Mouse (Mus musculus): ENCODE results near the gene Galnt2.

The Galnt2 gene

GRCm38 (mm10) chr8:124371410-124372123 lies 140.4 kb downstream of the Galnt2 start:
- no peak for DNase-seq (ENCODE audit: low spot score in 2 of 2)

GRCm38 (mm10) chr8:124373753-124374152 lies 142.6 kb downstream of the Galnt2 start:
- DNase-seq (ENCODE audit: low spot score in 2 of 2), result no peak

GRCm38 (mm10) chr8:124375168-124375567 lies 144.0 kb downstream of the Galnt2 start:
- no peak for DNase-seq (ENCODE audit: low spot score in 2 of 2)

DNA sequence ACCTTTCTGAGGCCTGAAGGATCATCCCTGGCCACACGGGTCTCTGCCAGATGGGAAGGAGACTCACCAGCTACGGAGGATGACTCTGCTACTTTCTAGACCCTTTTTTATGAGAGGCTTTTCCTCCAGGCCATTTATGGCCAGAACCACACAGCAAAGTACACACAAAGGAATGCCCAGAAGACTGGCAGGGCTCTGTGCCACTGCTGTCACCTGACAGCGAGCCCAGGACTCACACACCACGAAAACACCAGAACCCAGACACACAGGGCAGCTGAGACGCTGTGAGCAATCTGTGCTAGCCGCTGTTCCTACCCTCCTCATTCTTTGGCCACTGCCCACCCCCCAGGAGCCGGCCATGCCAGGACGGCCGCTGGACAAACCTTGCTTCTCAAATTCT lies 144.5 kb downstream of the Galnt2 start:
- DNase-seq (ENCODE audit: low spot score in 2 of 2), result no peak

GRCm38 (mm10) chr8:124376406-124376805 lies 145.2 kb downstream of the Galnt2 start:
- no peak for DNase-seq (ENCODE audit: low spot score in 2 of 2)

- DNase-seq (ENCODE audit: low spot score in 2 of 2), result no peak
Observed at GRCm38 (mm10) chr8:124379289-124379688, 148.1 kb downstream of the Galnt2 start.

DNA sequence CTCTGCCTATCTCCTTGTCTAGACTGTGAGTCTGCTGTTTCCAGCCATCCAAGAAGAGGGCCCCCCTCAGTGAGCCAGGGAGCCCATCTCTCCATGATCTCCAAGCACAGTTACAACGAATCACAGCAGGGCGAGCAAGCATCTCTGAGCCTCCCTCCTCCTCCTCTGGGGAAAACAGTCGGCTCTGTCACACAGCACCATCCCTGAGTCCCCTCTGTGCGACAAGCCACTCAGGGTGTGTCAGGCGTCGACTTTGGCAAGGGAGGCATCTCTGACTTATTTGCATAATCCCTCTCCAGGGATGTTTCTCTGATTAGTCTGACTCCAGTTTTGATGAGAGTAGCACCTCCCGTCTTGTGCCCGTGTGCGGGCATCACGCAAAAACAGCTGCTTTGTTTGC lies 151.0 kb downstream of the Galnt2 start:
- DNase-seq (ENCODE audit: low spot score in 2 of 2), result no peak

DNA sequence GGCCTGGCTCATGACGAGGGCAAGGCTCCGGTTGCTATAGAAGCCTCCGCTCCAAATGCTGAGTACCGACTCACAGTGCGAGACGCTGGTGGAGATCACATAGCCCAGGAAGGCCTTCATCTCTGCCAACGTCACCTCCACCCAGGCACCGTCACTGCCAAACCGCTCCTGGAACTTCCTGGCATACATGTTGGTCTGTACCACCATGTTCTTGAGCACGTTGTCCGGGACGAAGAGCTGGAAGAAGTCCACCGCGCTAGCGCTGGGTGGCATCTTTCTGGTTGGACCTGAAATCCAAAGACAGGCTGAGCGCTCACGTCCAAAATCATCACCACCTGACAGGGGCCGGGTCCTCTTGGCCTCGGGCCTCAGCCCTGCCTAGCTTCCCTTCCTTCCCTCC lies 153.1 kb downstream of the Galnt2 start:
- no peak for DNase-seq (ENCODE audit: low spot score in 2 of 2)

GRCm38 (mm10) chr8:124386225-124386899 lies 155.2 kb downstream of the Galnt2 start:
- no peak for DNase-seq (ENCODE audit: low spot score in 2 of 2)

- DNase-seq (ENCODE audit: low spot score in 2 of 2), result no peak
Observed at GRCm38 (mm10) chr8:124389495-124389894, 158.3 kb downstream of the Galnt2 start.

DNA sequence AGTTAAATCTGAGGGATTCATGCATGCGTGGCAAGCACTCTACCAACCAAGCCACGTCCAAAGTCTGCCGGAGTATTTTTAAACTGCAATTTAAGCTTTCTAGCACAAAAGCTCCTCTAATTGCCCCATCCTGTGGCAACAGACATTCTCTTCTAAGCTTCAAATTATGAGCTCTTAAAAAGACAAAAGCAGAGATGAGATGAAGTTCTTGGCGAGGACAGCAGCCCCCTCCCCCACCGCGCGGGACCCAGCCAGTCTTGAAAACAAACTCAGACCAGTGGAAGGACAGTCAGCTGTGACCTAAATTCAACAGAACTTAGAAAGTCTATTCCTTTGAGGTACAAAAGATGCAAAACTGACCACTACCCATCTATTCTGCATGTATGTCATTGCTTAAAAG lies 160.0 kb downstream of the Galnt2 start:
- DNase-seq (ENCODE audit: low spot score in 2 of 2), result no peak

DNA sequence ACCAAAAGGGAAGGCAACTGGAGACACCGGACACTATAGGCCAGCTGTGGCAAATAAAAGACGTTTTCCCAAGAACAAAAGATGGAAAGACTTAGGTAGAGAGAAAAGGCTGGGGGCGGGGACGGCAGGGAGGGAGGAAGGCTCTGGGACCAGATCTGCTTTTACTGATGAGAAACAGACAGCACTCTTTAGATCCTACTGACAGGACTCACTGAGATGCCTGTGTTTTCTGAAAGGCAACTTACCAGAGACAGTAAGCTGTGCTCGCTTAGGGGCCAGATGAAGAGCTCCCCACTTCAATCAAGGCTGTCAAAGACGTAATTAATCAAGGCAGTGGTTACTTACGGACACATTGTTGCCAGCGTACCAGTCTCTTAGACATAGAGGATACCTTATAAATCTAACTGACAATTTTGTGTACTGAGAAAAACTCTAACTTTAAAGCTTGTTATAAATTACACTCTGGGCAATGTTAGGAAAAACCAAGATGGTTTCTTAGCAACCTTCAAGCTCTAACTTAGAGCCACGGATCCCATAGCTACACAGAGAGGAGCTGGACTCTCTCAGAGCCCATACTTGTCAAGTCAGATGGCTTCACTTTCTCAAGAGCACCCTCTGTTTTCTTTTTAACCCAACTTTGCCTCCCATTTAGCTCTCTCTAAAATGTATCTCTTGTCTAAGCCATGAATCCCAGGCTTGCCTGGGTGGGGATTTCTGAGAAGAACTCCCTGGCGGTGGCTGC lies 161.3 kb downstream of the Galnt2 start:
- DNase-seq (ENCODE audit: low spot score in 2 of 2), result no peak

GRCm38 (mm10) chr8:124393013-124393412 lies 161.8 kb downstream of the Galnt2 start:
- DNase-seq (ENCODE audit: low spot score in 2 of 2), result no peak

- no peak for DNase-seq (ENCODE audit: low spot score in 2 of 2)
Observed at GRCm38 (mm10) chr8:124393927-124394326, 162.7 kb downstream of the Galnt2 start.

GRCm38 (mm10) chr8:124394951-124395350 lies 163.8 kb downstream of the Galnt2 start:
- DNase-seq (ENCODE audit: low spot score in 2 of 2), result no peak

Measured in spleen, postnatal 4 days (tissue).